Mouse (Mus musculus) MEL (cell line): Measurements from ENCODE around the gene Ptpn12. TPM values are rescaled to one million over a fixed set of nuclear protein-coding genes. Genes with fewer than 3 reads are reported as not detected.

Source experiments
- DNase-seq: peaks from one replicate; pipeline ENCODE4 v3.0.0; 2011; ENCODE audit warnings: low read depth, low spot score
- H3K27ac ChIP-seq: 2 replicates; pipeline ENCODE4 v1.5.1; 2012; ENCODE audit warnings: low read depth, mild to moderate bottlenecking, control low read depth, low read length, moderate library complexity; ENCODE audit not compliant: control insufficient read depth
- H3K27me3 ChIP-seq, 2 experiments: fragments of 150-350 bp in 1 of 2; sonication (generic) in 1 of 2; 2 replicates each; pipeline ENCODE4 v1.6.1; 2012; ENCODE audit warnings: low read length in 2 of 2, mild to moderate bottlenecking in 2 of 2, improper control_type of control experiment in 1 of 2, moderate library complexity in 1 of 2; ENCODE audit not compliant: insufficient read depth in 2 of 2, control insufficient read depth in 1 of 2
- H3K36me3 ChIP-seq, 2 experiments: 2 replicates each; pipeline ENCODE4 v1.6.1; 2012 to 2014; ENCODE audit warnings: low read length in 2 of 2, improper control_type of control experiment in 1 of 2, inconsistent platforms in 1 of 2, mild to moderate bottlenecking in 1 of 2; ENCODE audit not compliant: insufficient read depth in 2 of 2, control insufficient read depth in 1 of 2
- H3K4me1 ChIP-seq, 2 experiments: fragments of 150-350 bp in 1 of 2; sonication (generic) in 1 of 2; 2 replicates each; pipeline ENCODE4 v1.6.1; 2012; ENCODE audit warnings: low read length in 2 of 2, improper control_type of control experiment in 1 of 2, mild to moderate bottlenecking in 1 of 2; ENCODE audit not compliant: insufficient read depth in 2 of 2, control insufficient read depth in 1 of 2
- H3K4me3 ChIP-seq, 2 experiments: fragments of 150-350 bp in 1 of 2; sonication (generic) in 1 of 2; 2 replicates each; pipeline ENCODE4 v1.5.1; 2012; ENCODE audit warnings: low read depth in 2 of 2, low read length in 2 of 2, mild to moderate bottlenecking in 2 of 2, moderate library complexity in 2 of 2, control low read depth in 1 of 2, improper control_type of control experiment in 1 of 2; ENCODE audit not compliant: control insufficient read depth in 1 of 2, insufficient read depth in 1 of 2
- H3K79me2 ChIP-seq: 2 replicates; pipeline ENCODE4 v1.6.1; 2012; ENCODE audit warnings: mild to moderate bottlenecking, low read length, moderate library complexity; ENCODE audit not compliant: control insufficient read depth, poor library complexity, insufficient read depth
- H3K9ac ChIP-seq: 2 replicates; pipeline ENCODE4 v1.6.1; 2012; ENCODE audit warnings: low read depth, mild to moderate bottlenecking, control low read depth, low read length, moderate library complexity; ENCODE audit not compliant: control insufficient read depth, poor library complexity, severe bottlenecking
- H3K9me3 ChIP-seq: fragments of 150-350 bp; sonication (generic); replicated peaks from 2 replicates; pipeline ENCODE4 v1.6.1; 2012; ENCODE audit warnings: mild to moderate bottlenecking, low read length, improper control_type of control experiment, moderate library complexity; ENCODE audit not compliant: insufficient read depth
- CHD1 ChIP-seq: IDR thresholded peaks from 2 replicates; pipeline ENCODE4 v1.6.1; 2012; ENCODE audit warnings: low read depth, mild to moderate bottlenecking, inconsistent platforms, low read length, improper control_type of control experiment
- ETS1 ChIP-seq: IDR thresholded peaks from 2 replicates; pipeline ENCODE4 v1.6.1; 2012; ENCODE audit warnings: low read depth, mild to moderate bottlenecking, inconsistent platforms, low read length, improper control_type of control experiment, moderate library complexity
- GABPA ChIP-seq: IDR thresholded peaks from 2 replicates; pipeline ENCODE4 v1.6.1; 2012; ENCODE audit warnings: low read depth, mild to moderate bottlenecking, inconsistent platforms, low read length, improper control_type of control experiment, moderate library complexity
- GATA1 ChIP-seq: IDR thresholded peaks from 2 replicates; pipeline ENCODE4 v1.6.1; 2011; ENCODE audit warnings: low read depth, low read length, improper control_type of control experiment
- MYB ChIP-seq: IDR thresholded peaks from 2 replicates; pipeline ENCODE4 v1.6.1; 2011; ENCODE audit warnings: mild to moderate bottlenecking, low read depth, low read length, improper control_type of control experiment
- POLR2A ChIP-seq, 2 experiments: IDR thresholded peaks; 2 replicates each; pipeline ENCODE4 v1.6.1; 2011 to 2012; ENCODE audit warnings: low read length in 2 of 2, mild to moderate bottlenecking in 2 of 2, control low read depth in 1 of 2, improper control_type of control experiment in 1 of 2, low read depth in 1 of 2, moderate library complexity in 1 of 2; ENCODE audit not compliant: control insufficient read depth in 1 of 2, insufficient read depth in 1 of 2, poor library complexity in 1 of 2
- SIN3A ChIP-seq: IDR thresholded peaks from 2 replicates; pipeline ENCODE4 v1.6.1; 2012; ENCODE audit warnings: low read length, improper control_type of control experiment, inconsistent platforms
- TBP ChIP-seq: IDR thresholded peaks from 2 replicates; pipeline ENCODE4 v1.8.0; 2011; ENCODE audit warnings: low read depth, low read length, improper control_type of control experiment
- USF1 ChIP-seq: IDR thresholded peaks from 2 replicates; pipeline ENCODE4 v1.6.1; 2014; ENCODE audit warnings: low read depth, mild to moderate bottlenecking, inconsistent platforms, low read length, improper control_type of control experiment, moderate library complexity
- USF2 ChIP-seq, 2 experiments: IDR thresholded peaks; 2 replicates each; pipeline ENCODE4 v1.6.1; 2011 to 2012; ENCODE audit warnings: improper control_type of control experiment in 2 of 2, low read length in 2 of 2, borderline replicate concordance in 1 of 2, inconsistent platforms in 1 of 2, low read depth in 1 of 2, mild to moderate bottlenecking in 1 of 2; ENCODE audit not compliant: insufficient read depth in 1 of 2
- ZC3H11A ChIP-seq: IDR thresholded peaks from 2 replicates; pipeline ENCODE4 v1.6.1; 2012; ENCODE audit warnings: low read depth, mild to moderate bottlenecking, inconsistent platforms, low read length, improper control_type of control experiment
- ZMIZ1 ChIP-seq: IDR thresholded peaks from 2 replicates; pipeline ENCODE4 v1.6.1; 2012; ENCODE audit warnings: low read depth, mild to moderate bottlenecking, inconsistent platforms, low read length, improper control_type of control experiment, moderate library complexity
- ZNF384 ChIP-seq: IDR thresholded peaks from 2 replicates; pipeline ENCODE4 v1.6.1; 2012; ENCODE audit warnings: low read depth, mild to moderate bottlenecking, inconsistent platforms, low read length, improper control_type of control experiment
- polyA plus RNA-seq, 2 experiments: library from polyadenylated mRNA; stranded (reverse) in 1 of 2; unstranded in 1 of 2; fragments of >175 nt in 1 of 2; fragments of >200 nt in 1 of 2; gene quantifications; 2 replicates each; pipeline versions ENCODE4 v1.2.1 to v1.2.4; 2012; ENCODE audit warnings: low replicate concordance in 2 of 2, low read depth in 1 of 2; ENCODE audit not compliant: insufficient read length in 2 of 2, insufficient read depth in 1 of 2, missing spikeins in 1 of 2
- total RNA-seq: library from RNA; depleted of rRNA; stranded (reverse); fragments of 300-350 nt; gene quantifications from 2 replicates; pipeline ENCODE4 v1.2.3, GENCODE M21; 2012

The Ptpn12 gene
- total and polyA plus RNA-seq, 3 experiments, result 14.8 to 177 (median 58.2) TPM

DNA sequence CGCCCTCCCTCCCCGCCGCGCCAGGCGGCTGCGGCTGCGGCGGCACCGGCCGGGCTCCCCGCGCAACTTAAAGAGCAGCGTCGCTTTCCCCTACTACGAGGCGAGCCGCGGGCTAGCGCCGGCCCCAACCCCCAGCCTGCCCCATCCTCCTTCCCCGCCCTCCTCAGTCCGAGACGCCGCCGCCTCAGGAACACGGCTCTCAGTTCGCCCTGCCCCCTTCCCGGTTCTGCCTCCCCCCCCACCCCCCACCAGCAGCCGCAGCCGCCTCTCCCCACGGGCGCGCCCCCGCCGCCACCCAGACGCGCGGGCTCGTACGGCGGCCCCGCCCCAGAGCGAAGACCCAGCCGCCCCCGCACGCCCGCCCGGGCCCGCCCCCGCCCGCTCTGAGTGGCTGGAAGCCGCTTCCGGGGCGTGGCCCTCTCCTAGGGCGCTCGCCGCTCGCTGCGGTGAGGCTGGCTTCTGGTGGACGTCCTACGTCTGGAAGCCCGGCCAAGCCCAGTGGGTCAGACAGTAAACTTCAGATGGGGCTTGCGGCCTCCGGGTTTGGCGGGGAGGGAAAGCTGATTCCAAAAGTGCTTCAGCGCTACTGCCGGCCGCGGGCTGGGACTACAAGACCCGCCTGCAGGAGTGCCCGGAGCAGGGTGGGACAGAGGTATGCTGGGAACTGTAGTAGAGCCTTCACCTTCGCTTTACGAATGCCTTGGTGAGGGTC is at the start of gene Ptpn12 (continued):
- TF ChIP-seq ZMIZ1 (peak; percentile 97), CHD1 (no peak; the same call in 1 of the 2 replicates), SIN3A (peak; percentile 93), GATA1 (no peak), POLR2A (IDR thresholded peaks at IDR 0.05; ENCODE audit: control insufficient read depth in 1 of 2, insufficient read depth in 1 of 2, low read depth in 1 of 2, low read length in 2 of 2, poor library complexity in 1 of 2) (peak; percentile 96 to 97)

DNA sequence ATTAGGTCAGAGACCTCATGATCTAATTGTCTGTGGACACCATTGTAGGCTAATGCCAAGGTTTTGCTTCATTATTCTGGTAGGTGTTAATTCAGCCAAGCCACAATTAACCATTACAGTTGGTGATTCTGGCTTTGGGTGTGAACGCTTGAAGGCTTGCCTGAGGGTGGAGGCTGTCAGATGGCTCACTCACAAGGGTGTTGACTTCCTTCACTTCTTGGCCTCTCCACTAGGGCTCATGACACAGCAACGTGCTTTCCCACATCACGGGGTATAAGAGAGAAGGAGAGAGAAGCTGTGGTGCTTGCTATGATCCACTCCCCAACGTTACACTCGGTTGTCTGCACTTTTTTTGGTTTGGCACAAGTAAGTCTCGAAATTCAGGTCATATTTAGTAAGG is 35.5 kb upstream of the Ptpn12 start:
- H3K79me2 ChIP-seq, result no peaks in the 10 kb centered on the region
- H3K27me3 ChIP-seq, result peaks cover 0 to 1% of the 10 kb centered on the region in 2 experiments; a peak in 1 of 4 replicates
- H3K27ac ChIP-seq, result no peak overlapping the region
- no peaks in the 10 kb centered on the region for H3K36me3 ChIP-seq
- no peaks in the 10 kb centered on the region for H3K9me3 ChIP-seq
- TF ChIP-seq USF2 (IDR thresholded peaks at IDR 0.05; ENCODE audit: borderline replicate concordance in 1 of 2, insufficient read depth in 1 of 2, low read depth in 1 of 2, low read length in 2 of 2) (no peak), MYB (no peak), SIN3A (no peak), ETS1 (no peak), TBP (no peak), GABPA (no peak), POLR2A (IDR thresholded peaks at IDR 0.05; ENCODE audit: control insufficient read depth in 1 of 2, insufficient read depth in 1 of 2, low read depth in 1 of 2, low read length in 2 of 2, poor library complexity in 1 of 2) (no peak), USF1 (no peak), CHD1 (no peak), ZC3H11A (no peak)
- DNase-seq, result peak; percentile 21
- H3K4me3 ChIP-seq, result no peak overlapping the region
- no peak overlapping the region for H3K9ac ChIP-seq
- H3K4me1 ChIP-seq, result no peaks in the 10 kb centered on the region

DNA sequence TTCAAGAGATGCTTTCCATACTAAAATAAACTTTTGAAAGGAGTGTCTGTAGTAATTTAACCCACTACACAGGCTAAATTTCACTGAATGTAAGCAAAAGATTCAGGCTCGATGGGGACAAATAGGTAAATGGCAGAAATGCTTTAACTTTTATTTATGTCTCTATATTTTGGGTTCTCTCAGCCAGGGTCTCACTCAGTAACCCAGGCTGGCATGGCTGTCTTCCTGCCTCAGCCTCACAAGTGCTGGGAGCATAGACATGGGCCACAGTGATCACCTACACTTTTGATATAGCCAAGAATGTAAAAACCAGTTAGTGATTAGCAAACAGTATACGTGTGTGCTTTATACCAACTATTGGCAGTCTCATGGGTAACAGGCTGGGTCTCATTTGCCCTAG is 1.5 kb upstream of the Ptpn12 start:
- Histone ChIP-seq H3K9ac (peak overlapping the region; percentile 85), H3K9me3 (no peaks in the 10 kb centered on the region), H3K79me2 (peaks cover 30% of the 10 kb centered on the region), H3K4me1 (peaks cover 11 to 14% of the 10 kb centered on the region in 2 experiments), H3K27ac (peak overlapping the region; percentile 68)
- TF ChIP-seq ZNF384 (no peak), TBP (0 out of 2 replicates have a peak, but pooled peaks have one; percentile 17)
- TF ChIP-seq, all 39 proteins: peak for 1
- Histone ChIP-seq H3K27me3 (no peaks in the 10 kb centered on the region), H3K36me3 (peaks cover 0 to 18% of the 10 kb centered on the region in 2 experiments; a peak in 2 of 4 replicates), H3K4me3 (peak overlapping the region; percentile 49 to 93)
- peak; percentile 50 for DNase-seq
